Mouse (Mus musculus) activated CD4-positive, CD25-positive, alpha-beta regulatory T cell, adult 4 months (primary cell): ENCODE measurements at regions not wholly inside any gene's neighbourhood (a gene's known extent, or its start where the extent isn't known, plus 50 kb on each side); places are given as distances from the start of the nearest gene placed in this dataset.
"Not testable (repeated sequence)": the region's sequence is repeated elsewhere in the genome, so short reads cannot be mapped to it uniquely, and the experiment has no call there.

Experiments used
- ATAC-seq: one replicate; pipeline ENCODE4 v1.8.0; 2017

GRCm38 (mm10) chr14:15061966-15062860 is 259.0 kb downstream of the Nek10 start:
- no peak for ATAC-seq

- peak; percentile 94 for ATAC-seq
These were observed 259.7 kb downstream of the Nek10 start for GRCm38 (mm10) chr14:15062861-15063418.

GRCm38 (mm10) chr14:15064991-15065525 is 261.8 kb downstream of the Nek10 start:
- ATAC-seq, result no peak

GRCm38 (mm10) chr14:15075877-15076276 is 272.7 kb downstream of the Nek10 start:
- ATAC-seq, result no peak

GRCm38 (mm10) chr14:15082889-15083288 is 279.7 kb downstream of the Nek10 start:
- ATAC-seq, result no peak

- peak; percentile 73 for ATAC-seq
These were observed 280.6 kb downstream of the Nek10 start for GRCm38 (mm10) chr14:15083812-15084211.

- ATAC-seq, result no peak
These were observed 283.8 kb downstream of the Nek10 start for GRCm38 (mm10) chr14:15087061-15087460.

GRCm38 (mm10) chr14:15096865-15097264 is 293.6 kb downstream of the Nek10 start:
- no peak for ATAC-seq

GRCm38 (mm10) chr14:15099909-15100308 is 296.7 kb downstream of the Nek10 start:
- peak; percentile 95 for ATAC-seq

- no peak for ATAC-seq
These were observed 304.6 kb downstream of the Nek10 start for GRCm38 (mm10) chr14:15107795-15108321.

GRCm38 (mm10) chr14:15119745-15120144 is 316.5 kb downstream of the Nek10 start:
- ATAC-seq, result no peak

GRCm38 (mm10) chr14:15128157-15128556 is 310.6 kb downstream of the Lrrc3b start:
- no peak for ATAC-seq

GRCm38 (mm10) chr14:15140871-15141270 is 297.9 kb downstream of the Lrrc3b start:
- ATAC-seq, result not testable (repeated sequence)

GRCm38 (mm10) chr14:15142839-15143238 is 295.9 kb downstream of the Lrrc3b start:
- no peak for ATAC-seq

GRCm38 (mm10) chr14:15148516-15148915 is 290.3 kb downstream of the Lrrc3b start:
- ATAC-seq, result no peak
